Mouse (Mus musculus) heart, embryonic 15.5 days (tissue): Measurements from ENCODE around the gene Rusc1. TPM values are rescaled to one million over a fixed set of nuclear protein-coding genes. Genes with fewer than 3 reads are reported as not detected.

Experiments
- ATAC-seq: fragments of 200-750 bp; cut with Nextera tagmentation; replicated peaks from 2 replicates; pipeline ENCODE4 v1.8.0; 2017; ENCODE audit warnings: low read depth, moderate TSS enrichment; ENCODE audit not compliant: insufficient number of reproducible peaks, insufficient read depth, low FRiP score
- H3K27ac ChIP-seq: fragments of 300-500 bp; sonication (generic); 2 replicates; pipeline ENCODE4 v1.5.1; 2015; ENCODE audit warnings: mild to moderate bottlenecking, inconsistent platforms
- H3K27me3 ChIP-seq: fragments of 300-500 bp; sonication (generic); 2 replicates; pipeline ENCODE4 v1.6.1; 2015; ENCODE audit warnings: inconsistent platforms
- H3K36me3 ChIP-seq: fragments of 300-500 bp; sonication (generic); 2 replicates; pipeline ENCODE4 v1.6.1; 2015; ENCODE audit warnings: mild to moderate bottlenecking, inconsistent platforms
- H3K4me1 ChIP-seq: fragments of 300-500 bp; sonication (generic); replicated peaks from 2 replicates; pipeline ENCODE4 v1.6.1; 2015; ENCODE audit warnings: inconsistent platforms
- H3K4me2 ChIP-seq: fragments of 300-500 bp; sonication (generic); 2 replicates; pipeline ENCODE4 v1.6.1; 2015; ENCODE audit warnings: inconsistent platforms, mild to moderate bottlenecking, moderate library complexity
- H3K4me3 ChIP-seq: fragments of 300-500 bp; sonication (generic); 2 replicates; pipeline ENCODE4 v1.5.1; 2015; ENCODE audit warnings: mild to moderate bottlenecking, inconsistent platforms
- H3K9ac ChIP-seq: fragments of 300-500 bp; sonication (generic); 2 replicates; pipeline ENCODE4 v1.6.1; 2015; ENCODE audit warnings: mild to moderate bottlenecking, inconsistent platforms
- H3K9me3 ChIP-seq: fragments of 300-500 bp; sonication (generic); replicated peaks from 2 replicates; pipeline ENCODE4 v1.6.1; 2016; ENCODE audit warnings: inconsistent platforms
- WGBS: fragments of 180-500 bp; shearing (Covaris S2); methylation state at CpG from one replicate; pipeline ENCODE4 v1.1.7; 2015; ENCODE audit warnings: mixed read lengths; 5-methylcytosine and 5-hydroxymethylcytosine counted together
- polyA plus RNA-seq: library from polyadenylated mRNA; unstranded; fragments of >200 nt; fragmentation: Nextera tagmentation; extraction: Ambion mirVana; gene quantifications from 2 replicates; pipeline ENCODE4 v1.2.1, GENCODE M21; 2015

Rusc1 gene
- polyA plus RNA-seq, 1 experiment from 2014 or later = 7.5 TPM

GRCm38 (mm10) chr3:89067265-89067664 is 25.8 kb downstream of the Rusc1 start:
- Histone ChIP-seq H3K4me3 (no peak overlapping the region), H3K27ac (no peak overlapping the region), H3K9me3 (no peaks in the 10 kb centered on the region), H3K4me2 (no peak overlapping the region), H3K9ac (no peak overlapping the region), H3K36me3 (peaks cover 91% of the 10 kb centered on the region), H3K4me1 (no peaks in the 10 kb centered on the region), H3K27me3 (no peaks in the 10 kb centered on the region)
- no peak for ATAC-seq

GRCm38 (mm10) chr3:89061696-89062095 is 31.4 kb downstream of the Rusc1 start:
- Histone ChIP-seq H3K27ac (no peak overlapping the region), H3K4me2 (no peak overlapping the region), H3K9me3 (no peaks in the 10 kb centered on the region), H3K9ac (no peak overlapping the region), H3K36me3 (peaks cover 85% of the 10 kb centered on the region), H3K4me1 (no peaks in the 10 kb centered on the region), H3K27me3 (no peaks in the 10 kb centered on the region), H3K4me3 (no peak overlapping the region)
- ATAC-seq = no peak
- 78% methylated on average over 3 of the region's 3 CpGs for WGBS

- 76% methylated on average over 3 of the region's 3 CpGs for WGBS
- Histone ChIP-seq H3K36me3 (peaks cover 88% of the 10 kb centered on the region), H3K4me2 (no peak overlapping the region), H3K27ac (no peak overlapping the region), H3K4me1 (no peaks in the 10 kb centered on the region), H3K4me3 (no peak overlapping the region), H3K9ac (no peak overlapping the region), H3K9me3 (no peaks in the 10 kb centered on the region), H3K27me3 (no peaks in the 10 kb centered on the region)
- no peak for ATAC-seq
These were observed 34.3 kb downstream of the Rusc1 start for GRCm38 (mm10) chr3:89058783-89059182.

- H3K27ac ChIP-seq = no peak overlapping the region
- no peak overlapping the region for H3K4me2 ChIP-seq
- no peak for ATAC-seq
- H3K9ac ChIP-seq = no peak overlapping the region
- no peaks in the 10 kb centered on the region for H3K9me3 ChIP-seq
- 91% methylated on average over 9 of the region's 9 CpGs for WGBS
- H3K27me3 ChIP-seq = no peaks in the 10 kb centered on the region
- H3K4me1 ChIP-seq = no peaks in the 10 kb centered on the region
- H3K4me3 ChIP-seq = no peak overlapping the region
- H3K36me3 ChIP-seq = peaks cover 87% of the 10 kb centered on the region
These were observed 34.8 kb downstream of the Rusc1 start for GRCm38 (mm10) chr3:89058361-89058760.

GRCm38 (mm10) chr3:89043359-89043758 is 49.8 kb downstream of the Rusc1 start:
- Histone ChIP-seq H3K9me3 (no peaks in the 10 kb centered on the region), H3K27me3 (no peaks in the 10 kb centered on the region), H3K27ac (no peak overlapping the region), H3K4me3 (no peak overlapping the region), H3K36me3 (peaks cover 73% of the 10 kb centered on the region), H3K4me2 (no peak overlapping the region), H3K9ac (no peak overlapping the region), H3K4me1 (no peaks in the 10 kb centered on the region)
- ATAC-seq = no peak
- WGBS = 97% methylated on average over 4 of the region's 4 CpGs

Other genes with a start within 250 kb of the Rusc1 start
- gene Msto1, start 179.3 kb downstream of the Rusc1 start, polyA plus RNA-seq = 37.3 and 44.6 TPM in 2 replicates
- gene Ash1l, start 142.7 kb downstream of the Rusc1 start, polyA plus RNA-seq = 13.3 and 13.6 TPM in 2 replicates
- 132 and 135 TPM in 2 replicates for gene Dap3, start 142.1 kb downstream of the Rusc1 start, polyA plus RNA-seq
- gene Gm43738, start 7.8 kb upstream of the Rusc1 start, polyA plus RNA-seq = 0.06 TPM in 1 of 2 replicates, not detected in the other
- 86.6 and 124 TPM in 2 replicates for gene Fdps, start 8.6 kb upstream of the Rusc1 start, polyA plus RNA-seq
- gene Pklr, start 42.8 kb upstream of the Rusc1 start, polyA plus RNA-seq = 0.09 and 0.61 TPM in 2 replicates
- gene Hcn3, start 66.9 kb upstream of the Rusc1 start, polyA plus RNA-seq = 0.52 and 1.1 TPM in 2 replicates
- 14.2 and 20.1 TPM in 2 replicates for gene Clk2, start 71.5 kb upstream of the Rusc1 start, polyA plus RNA-seq
- 70.9 and 92.8 TPM in 2 replicates for gene Scamp3, start 84.2 kb upstream of the Rusc1 start, polyA plus RNA-seq
- 10.5 and 19.2 TPM in 2 replicates for gene Fam189b, start 89.8 kb upstream of the Rusc1 start, polyA plus RNA-seq
- 27.3 and 34.7 TPM in 2 replicates for gene Gba, start 109.6 kb upstream of the Rusc1 start, polyA plus RNA-seq
- 17.5 and 31.4 TPM in 2 replicates for gene Thbs3, start 121.9 kb upstream of the Rusc1 start, polyA plus RNA-seq
- 106 and 119 TPM in 2 replicates for gene Mtx1, start 133.8 kb upstream of the Rusc1 start, polyA plus RNA-seq
- 1.6 and 7.0 TPM in 2 replicates for gene Muc1, start 135.7 kb upstream of the Rusc1 start, polyA plus RNA-seq
- gene Krtcap2, start 152.7 kb upstream of the Rusc1 start, polyA plus RNA-seq = 189 and 207 TPM in 2 replicates
- gene Trim46, start 153.0 kb upstream of the Rusc1 start, polyA plus RNA-seq = 0.79 and 2.2 TPM in 2 replicates
- 88.4 and 88.7 TPM in 2 replicates for gene Dpm3, start 166.0 kb upstream of the Rusc1 start, polyA plus RNA-seq
- gene Slc50a1, start 177.3 kb upstream of the Rusc1 start, polyA plus RNA-seq = 44.5 and 49.5 TPM in 2 replicates
- 35.0 and 39.9 TPM in 2 replicates for gene Efna1, start 187.8 kb upstream of the Rusc1 start, polyA plus RNA-seq
- gene Efna3, start 229.7 kb upstream of the Rusc1 start, polyA plus RNA-seq = 0.73 and 2.7 TPM in 2 replicates
- 6.0 and 8.1 TPM in 2 replicates for gene Efna4, start 244.7 kb upstream of the Rusc1 start, polyA plus RNA-seq